Mouse (Mus musculus) heart, postnatal 4 days (tissue): ENCODE measurements around the gene Scarb1. TPM values are rescaled to one million over a fixed set of nuclear protein-coding genes. Genes with fewer than 3 reads are reported as not detected.

Source experiments
- DNase-seq: peaks from one replicate; pipeline ENCODE4 v3.0.0; 2021
- total RNA-seq, 2 experiments: library from RNA; stranded (reverse); gene quantifications; 2 replicates each; pipeline ENCODE4 v1.2.3; 2021

Gene Scarb1
- total RNA-seq, 2 experiments from 2014 or later: 65.7 to 67.0 TPM

DNA sequence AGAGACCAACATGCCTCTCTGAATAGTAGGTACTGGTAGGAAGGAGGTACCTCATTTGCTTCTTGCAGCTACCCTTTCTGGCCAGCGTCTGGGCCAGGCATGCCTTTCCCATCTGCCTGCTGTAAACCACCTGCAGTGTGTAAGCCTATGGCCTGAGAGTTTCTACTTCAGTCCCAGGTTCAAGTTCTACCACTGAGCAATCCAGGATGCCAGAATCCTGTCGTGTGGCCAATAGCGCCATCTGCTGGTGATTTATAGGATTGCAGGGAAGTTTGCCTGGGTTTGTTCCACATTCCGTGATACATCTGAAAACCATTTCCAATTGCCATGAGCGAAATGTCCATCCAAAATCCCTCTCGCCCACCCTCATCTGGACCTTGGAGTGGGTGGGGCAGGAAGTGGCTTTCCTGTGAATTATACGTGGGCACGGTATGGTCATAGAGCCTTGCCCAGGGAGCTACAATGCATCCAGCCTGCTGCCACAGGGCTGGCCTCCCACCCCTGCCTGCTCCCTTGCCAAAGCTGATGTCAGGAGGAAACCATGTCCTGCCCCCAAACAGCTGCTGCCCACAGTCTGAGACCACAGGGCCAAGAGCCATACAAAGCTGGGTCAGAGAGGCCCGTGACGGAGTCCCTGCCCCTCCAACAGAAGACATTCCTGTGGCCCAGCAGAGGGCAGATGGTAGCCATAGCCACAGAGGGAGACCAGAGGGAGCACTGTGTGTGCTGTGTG is 72.7 kb downstream of the Scarb1 start:
- DNase-seq: peak; percentile 92

DNA sequence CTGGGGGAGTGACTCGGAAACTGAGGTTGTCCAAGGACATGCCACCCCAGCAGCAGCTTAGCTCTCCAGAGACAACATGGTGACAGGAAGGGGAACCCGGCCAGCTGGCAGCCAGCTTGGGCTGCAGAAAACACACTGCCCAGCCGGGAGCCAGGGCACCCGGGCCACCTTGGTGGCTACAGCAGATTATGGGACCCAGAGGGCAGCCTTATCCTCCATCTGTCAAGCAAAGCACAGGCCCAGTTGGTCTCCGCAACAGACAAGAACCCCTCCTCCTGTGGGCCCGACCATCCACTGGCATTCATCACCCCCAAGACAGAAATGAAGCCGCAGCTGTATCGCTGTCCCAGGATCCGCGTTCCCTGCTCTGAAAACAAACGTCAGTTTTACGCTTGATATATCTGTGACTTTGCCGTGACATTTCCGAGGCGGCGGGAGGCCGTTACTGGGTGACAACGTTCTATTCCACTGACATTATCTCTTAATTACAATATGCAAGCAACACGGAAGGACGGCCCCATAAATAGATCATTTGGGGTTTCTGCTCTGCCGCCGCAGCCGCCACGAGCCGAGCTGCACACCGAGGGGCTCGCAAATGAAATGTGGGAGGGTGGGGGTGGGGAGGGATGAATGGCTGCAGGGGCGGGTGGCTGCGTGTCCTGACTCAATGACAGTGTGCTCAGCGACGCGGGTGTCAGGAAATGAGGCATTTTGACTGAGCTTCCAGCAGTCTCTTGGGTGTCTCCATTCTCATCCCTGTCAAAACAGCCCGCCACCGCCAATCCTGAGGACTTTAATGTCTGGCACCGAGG is 73.5 kb downstream of the Scarb1 start:
- DNase-seq: peak; percentile 85

DNA sequence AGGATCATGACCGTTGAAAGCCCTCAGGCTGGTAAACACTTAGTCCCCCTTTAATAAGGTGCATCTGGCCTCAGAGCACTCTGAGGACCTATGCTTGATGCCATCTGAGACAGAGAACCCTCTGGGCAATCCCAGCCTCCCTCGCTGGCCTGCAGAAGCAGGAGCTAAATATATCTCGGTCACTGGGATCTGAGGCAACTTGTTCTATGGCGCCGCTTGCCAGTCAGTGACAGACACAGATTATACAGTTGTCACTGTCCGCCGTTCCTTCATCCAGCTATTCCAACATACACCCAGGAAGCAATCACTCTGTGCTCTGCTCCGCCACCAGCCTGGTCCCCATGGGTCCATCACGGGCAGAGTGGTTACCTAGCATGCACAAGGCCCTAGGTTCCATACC is 74.8 kb downstream of the Scarb1 start:
- peak; percentile 48 for DNase-seq

DNA sequence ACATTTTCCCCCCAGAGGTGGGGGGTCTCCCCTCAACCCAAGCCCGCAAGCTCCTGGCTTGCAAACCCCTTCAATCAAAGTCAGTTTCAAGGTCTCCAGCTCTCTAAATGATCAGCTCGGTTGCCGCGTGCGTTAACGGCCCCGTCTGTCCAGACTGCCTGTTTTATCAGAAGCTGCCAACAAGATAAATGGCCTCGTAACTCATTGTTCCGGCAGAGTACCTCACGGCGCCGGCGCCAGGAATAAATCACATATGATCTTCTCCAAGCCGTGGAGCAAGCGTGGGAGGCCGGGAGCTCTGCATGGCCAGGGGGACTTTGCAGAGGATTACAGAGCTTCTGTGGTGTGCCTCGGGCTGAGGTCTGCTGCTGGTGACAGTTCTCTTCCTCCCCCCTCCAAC is 76.2 kb downstream of the Scarb1 start:
- DNase-seq: peak; percentile 55

DNA sequence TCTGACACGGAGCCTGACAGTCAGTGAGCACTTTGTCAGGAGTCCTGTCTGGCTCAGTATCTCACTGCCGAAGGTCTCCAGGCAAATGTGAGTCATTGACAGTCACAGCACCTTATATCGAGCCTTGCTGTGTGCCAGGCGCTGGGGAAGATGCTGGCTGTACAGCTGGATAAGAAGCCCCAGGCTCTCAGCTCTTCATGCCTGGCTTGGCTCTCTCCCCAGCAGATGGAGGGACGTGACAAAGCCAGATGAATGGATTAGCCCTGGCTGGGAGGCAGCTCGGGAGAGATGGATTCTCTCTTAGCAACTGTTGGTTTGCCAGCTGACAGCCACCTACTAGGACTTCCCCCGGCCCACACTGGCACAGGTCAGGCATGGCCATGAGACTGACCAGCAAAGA is 78.3 kb downstream of the Scarb1 start:
- DNase-seq: no peak

DNA sequence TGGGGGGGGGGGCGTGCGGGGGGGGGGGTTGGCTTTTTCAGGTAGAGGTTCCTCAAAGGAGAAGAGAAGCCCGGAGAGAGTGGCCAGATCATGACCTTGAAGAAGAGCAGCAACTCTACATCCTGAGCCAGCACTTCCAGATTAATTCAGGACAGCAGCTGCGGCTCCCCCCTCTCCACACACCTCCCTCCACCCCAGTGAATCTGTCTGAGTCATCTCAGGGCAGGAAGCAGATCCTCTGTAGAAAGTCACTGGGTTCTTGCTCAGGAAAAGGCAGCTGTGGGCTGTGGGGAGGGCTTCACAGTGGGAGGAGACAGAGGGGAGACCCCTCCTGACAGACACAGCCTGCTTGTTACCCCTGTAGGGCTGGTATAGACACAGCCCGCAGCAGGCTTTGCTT is 87.0 kb downstream of the Scarb1 start:
- DNase-seq: no peak

DNA sequence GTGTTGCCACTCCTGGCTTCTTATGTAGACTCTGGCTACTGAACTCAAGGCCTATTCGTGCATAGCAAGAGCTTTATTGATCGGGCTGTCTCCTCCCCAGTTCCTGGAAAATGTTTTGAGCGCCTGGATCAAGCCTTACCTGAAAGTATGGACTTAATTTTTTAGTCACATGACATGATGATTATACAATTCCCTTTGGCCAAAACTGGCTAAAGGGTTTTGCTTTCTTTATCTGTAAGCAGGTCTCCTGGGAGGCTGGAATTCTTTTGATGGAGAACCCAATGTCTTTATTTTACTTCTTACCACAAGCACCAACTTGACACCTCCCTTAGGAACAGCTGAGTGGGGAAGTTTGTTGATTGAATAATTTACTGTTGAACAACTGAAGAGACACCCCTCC is 87.4 kb downstream of the Scarb1 start:
- DNase-seq: no peak

DNA sequence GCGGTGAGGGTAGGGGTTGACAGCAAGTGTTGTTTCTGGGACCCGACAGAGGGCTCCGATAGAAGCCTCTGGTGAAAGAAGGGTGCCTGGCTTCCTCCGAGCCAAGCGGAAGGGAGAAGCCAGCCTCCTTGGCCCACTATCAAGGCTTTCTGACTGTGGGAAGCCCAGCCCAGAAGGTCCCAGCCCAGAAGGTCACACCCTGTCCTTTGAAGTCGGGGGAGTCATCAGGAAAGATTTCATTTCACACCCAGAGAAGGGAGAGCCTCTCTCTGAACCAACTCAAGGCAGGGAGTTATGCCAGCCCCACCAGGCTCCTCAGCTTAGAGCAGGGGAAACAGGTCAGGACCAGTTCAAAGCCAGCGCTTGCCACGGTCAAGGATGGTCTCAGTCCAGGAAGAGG is 88.2 kb downstream of the Scarb1 start:
- peak; percentile 70 for DNase-seq

DNA sequence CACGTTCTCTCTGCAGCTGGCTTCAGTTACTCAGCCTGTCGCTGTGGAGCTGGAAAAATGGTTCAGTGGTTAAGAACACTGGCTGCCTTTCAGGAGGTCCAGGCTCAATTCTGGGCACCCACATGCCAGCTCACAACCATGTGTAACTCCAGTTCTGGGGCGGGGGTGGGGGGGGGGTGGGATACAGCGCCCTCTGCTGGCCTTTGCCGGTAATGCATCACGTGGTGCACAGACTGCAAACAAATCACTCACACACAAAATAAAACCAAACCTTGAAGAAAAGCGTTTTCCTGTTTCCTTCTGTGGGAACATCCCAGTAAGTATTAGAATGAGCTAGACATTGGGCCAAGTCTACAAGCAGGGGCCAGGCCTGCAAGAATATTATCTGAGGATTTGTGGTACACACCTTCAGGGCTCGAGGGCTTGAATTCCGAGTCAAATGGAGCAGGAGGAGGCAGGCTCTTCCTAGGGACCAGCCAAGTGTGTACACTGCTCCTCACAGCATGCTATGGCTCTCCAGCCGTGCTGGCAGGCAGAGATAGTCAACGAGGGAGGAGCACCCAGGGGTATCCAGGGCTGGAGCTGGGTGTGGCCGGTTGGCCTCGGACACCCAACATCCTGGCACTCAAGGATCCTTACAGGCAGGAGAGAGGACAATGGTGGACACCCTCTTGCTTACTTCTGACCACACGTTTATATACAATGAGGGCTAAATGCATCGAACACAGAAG is 88.8 kb downstream of the Scarb1 start:
- DNase-seq: no peak

DNA sequence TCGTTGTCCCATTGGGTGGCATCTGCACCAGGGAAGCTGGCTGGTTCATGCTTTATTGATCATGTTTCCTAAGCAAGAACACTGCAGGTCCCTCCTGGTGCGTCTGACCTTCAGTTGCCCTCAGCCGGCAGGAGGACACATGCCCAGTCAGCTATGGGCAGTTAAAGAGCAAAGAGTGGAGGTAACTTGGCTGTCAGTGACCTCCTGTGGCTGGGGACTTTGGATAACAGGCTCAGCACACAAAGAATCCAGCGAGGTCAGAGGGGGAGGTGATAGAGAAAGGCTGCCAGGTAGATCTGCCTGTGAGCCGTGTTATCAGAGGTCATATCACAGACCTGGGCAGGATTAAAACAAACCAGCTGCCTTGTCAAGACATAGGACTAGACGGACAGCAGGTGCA is 91.7 kb downstream of the Scarb1 start:
- DNase-seq: no peak

DNA sequence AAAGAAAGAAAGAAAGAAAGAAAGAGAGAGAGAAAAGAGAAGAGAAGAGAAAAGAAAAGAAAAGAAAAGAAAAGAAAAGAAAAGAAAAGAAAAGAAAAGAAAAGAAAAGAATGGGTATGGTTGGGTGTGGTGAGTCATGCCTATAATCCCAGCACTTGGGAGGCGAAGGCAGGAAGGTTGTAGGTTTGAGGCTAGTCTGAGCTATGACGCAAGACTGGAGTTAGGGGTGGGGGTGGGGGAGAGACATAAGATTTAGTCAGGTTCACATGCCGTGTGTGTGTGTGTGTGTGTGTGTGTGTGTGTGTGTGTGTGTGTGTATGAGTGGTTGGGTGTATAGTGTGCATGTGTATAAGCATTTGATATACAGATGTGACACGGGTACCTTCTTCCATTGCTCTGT is 94.2 kb downstream of the Scarb1 start:
- DNase-seq: no peak

DNA sequence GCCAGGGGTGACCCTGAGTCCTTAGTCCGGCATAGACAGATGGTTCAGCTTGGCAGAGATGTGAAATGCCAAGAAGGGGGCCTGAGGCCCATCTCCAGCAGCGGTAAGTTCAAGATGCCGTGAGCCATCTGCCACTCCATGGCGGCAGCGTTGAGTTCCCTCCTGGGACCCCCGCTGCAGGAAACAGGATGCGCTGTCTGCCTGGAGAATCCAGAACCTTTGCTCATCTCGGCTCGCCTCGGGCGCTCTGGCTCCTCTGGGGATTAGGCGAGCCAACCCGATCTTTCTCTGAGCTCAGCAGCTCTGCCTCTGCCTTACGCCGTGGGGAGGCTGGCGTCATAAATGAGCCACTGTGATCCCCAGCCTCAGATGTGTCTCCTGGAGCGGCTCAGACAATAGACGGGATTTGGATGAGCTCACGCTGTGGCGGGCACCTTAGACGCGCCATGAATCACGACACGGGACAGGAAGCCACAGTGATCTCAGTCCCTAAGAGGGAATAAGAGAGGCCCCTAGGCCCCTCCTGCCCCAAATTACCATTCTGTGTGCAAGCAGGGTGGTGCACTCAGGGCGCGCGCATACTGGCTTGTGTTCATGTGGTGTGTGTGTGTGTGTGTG is 95.3 kb downstream of the Scarb1 start:
- DNase-seq: peak; percentile 69

DNA sequence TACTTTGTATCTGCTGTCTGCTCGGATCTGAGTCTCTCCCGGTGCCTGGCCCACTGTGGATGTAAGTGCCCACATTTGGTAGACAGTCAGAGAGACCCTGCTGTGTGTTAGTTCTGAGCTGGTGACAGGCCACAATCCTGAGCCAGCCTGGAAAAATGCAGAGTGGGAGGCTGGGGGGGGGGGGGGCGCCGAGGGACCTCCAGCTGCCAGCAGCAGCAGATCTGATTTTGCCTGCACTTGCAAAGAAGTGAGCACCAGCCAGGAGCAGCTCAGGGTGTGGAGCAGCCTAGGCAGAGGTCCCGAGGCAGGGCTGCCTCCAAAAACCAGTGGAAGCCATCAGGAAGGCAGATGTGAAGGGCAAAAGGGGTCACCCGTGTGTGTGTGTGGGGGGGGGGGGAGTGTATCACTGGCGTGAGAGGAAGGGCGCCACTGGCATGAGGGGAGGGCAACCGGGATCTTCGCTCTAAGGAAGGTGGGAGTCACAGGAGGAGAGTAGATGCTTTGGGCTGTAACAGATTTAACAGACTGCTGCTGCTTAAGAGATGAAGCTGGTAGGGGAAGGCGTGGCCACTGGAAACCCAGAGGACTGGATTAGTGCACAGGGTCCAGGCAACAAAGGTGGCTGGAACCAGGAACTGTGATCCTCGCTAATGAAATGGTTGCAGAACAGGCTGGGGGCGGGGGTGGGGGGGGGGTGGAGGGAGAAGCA is 95.9 kb downstream of the Scarb1 start:
- DNase-seq: no peak

DNA sequence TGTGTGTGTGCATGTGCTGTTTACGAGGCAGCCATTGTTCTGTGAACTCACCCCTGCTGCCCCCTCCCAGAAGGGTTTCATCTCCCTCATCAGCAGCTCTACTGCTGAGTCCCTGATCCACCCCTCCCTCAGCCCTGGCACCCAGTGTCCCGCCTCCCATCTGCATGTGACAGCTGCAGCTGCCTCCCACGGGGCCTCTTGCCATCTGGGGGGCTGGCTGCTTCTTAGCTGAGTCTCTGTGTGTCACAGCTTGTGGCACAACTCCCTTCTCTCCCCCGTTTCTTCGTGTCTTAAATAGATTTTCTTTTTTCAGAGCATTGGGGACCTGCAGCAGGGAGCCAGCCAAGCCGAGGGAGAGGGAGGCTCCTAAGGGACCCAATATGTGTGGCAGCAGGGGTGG is 97.0 kb downstream of the Scarb1 start:
- DNase-seq: no peak

DNA sequence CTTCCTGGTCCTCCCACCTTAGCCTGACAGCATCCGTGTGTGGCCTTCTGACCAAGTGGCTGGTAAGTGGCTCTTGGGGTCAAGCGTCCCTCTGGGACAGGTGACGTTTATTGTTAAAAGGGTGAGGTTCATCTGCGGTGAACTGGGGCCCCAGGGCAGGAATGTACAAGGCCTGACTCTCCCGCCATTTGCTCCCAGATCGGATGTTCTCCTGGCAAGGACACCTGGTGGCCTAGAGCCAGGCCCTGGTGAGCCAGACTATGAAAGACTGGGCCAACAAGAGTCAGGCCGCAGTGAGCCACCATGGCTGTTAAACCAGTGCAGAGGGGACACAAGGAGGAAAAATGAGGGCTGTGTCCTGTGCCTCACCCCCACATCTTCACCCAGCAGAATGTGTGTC is 98.8 kb downstream of the Scarb1 start:
- DNase-seq: no peak

DNA sequence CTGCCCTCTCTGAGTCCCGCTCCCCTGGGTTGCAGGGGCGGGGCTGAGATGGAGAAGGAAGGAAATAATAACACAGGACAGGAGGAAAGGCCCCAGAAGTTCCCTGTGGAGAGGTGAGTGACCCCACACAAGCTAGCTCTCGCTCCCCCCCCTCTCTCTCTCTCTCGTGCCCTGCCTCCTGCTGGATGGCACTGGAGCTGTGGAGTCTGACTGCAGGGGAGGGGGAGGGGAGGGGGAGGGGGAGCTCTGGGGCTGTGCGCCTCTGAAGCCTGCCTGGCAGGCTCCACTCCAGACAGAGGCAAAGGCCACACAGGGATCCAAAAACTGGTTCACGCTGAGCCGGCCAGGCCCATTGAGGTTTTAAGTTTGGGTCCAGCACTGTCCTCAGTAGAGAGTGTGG is 99.3 kb downstream of the Scarb1 start:
- no peak for DNase-seq

DNA sequence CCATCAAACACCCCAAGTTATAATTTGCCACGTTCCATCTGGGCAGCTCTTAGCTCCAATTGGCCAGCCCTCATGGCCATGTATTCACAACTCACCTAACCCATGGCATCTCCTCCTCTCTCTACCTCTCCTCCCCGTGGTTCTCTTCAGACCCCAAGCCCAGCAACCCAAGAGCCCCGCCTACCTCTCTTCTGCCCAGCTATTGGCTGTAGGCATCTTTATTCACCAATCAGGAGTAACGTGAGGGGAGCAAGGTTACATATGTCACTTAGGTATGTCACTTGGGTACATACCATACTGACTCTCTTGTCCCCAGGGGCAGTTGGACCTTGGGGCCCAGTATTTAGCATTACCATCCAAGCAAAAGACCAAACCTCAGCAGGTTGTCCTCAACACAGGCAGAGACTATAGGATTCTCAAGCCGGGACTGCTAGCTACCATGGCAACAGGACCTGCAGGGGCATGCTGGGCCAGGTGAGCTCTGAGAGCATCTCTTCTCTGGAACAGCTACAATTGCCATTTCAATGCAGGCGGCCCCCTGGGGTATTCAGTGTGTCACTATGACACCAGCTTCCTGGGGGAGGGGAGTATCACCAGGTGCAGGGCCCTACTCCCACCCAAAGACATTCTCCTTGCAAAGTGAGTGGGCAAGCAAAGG is 100.6 kb downstream of the Scarb1 start:
- no peak for DNase-seq

DNA sequence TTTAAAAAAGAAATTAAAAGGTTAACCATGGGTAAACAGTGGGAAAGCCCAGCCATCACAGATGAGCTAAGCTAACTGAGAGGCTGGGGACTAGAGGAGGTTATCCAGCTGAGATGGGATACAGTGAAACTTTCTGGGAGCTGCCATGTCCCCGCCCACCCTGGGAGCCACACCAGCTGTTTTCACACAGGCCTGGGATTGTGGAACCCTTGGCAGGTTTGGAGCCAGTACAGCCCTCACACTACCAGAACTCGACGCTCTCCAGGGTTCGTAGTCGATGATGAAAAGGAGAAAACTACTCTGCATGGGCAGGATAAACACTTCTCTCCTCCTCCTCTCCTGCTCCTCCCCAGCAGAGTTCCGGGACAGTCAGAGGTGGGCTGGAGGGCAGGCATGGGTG is 105.0 kb downstream of the Scarb1 start:
- peak; percentile 75 for DNase-seq

DNA sequence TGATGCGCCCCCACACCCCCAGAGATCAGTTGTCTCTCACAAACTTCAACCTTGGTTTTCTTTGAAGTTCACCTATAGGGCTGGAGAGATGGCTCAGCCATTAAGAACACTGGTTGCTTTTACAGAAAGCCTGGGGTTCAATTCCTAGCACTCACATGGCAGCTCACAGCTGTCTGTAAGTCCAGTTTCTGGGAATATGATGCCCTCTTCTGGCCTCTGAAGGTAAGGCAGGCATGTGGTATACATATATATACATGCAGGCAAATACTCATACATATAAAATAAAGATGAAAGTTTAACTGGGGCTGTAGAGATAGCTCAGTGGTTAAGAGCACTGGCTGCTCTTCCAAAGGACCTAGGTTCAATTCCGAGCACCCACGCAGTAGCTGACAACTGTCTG is 105.5 kb downstream of the Scarb1 start:
- DNase-seq: no peak

DNA sequence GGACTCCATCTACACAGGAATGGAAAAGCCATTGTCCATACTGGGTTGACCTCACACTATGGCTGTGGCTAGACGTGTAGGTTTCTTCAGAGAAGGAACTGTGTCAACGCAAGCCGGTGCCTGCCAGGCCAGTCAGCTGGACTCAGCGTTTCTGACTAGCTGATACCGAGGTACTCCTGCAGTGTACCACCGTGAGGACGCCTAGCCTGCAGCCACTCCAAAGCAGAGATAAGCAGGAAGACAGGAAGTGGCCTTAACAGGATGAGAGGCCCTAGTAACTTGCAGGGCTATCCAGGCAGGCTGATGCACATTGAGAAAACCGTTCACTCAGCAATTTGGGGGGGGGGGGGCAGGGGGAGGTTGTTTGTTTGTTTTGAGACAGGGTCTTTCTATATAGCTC is 106.5 kb downstream of the Scarb1 start:
- no peak for DNase-seq

DNA sequence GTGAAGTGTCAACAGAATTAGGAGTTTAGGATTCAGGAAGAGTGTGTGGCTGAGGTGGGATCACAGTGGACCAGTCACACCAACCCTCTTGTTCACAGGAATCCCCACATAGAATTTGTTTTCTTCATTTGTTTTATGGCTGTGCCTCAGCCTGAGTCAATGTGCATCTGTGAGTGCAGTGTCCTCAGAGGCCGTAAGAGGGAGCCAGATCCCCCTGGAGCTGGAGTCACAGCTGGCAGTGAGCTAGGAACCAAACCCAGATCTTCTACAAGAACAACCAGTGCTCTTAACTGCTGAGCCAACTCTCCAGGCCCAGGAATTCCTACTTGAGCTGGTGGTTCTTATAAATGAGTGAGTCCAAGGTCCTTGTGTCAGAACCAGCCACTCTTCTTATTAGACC is 107.4 kb downstream of the Scarb1 start:
- DNase-seq: no peak
